Mouse (Mus musculus) heart, embryonic 11.5 days (tissue): Measurements from ENCODE around the gene Dnajc16. TPM values are rescaled to one million over a fixed set of nuclear protein-coding genes. Genes with fewer than 3 reads are reported as not detected.
A peak's percentile ranks its signal among the peaks of the same experiment; 100 is the strongest.

Experiments used
- ATAC-seq: fragments of 200-750 bp; cut with Nextera tagmentation; replicated peaks from 2 replicates; pipeline ENCODE4 v1.8.0; 2017; ENCODE audit warnings: moderate library complexity; ENCODE audit not compliant: insufficient number of reproducible peaks, low FRiP score, low TSS enrichment
- H3K27ac ChIP-seq: fragments of 300-500 bp; sonication (generic); 2 replicates; pipeline ENCODE4 v1.5.1; 2014; ENCODE audit warnings: mild to moderate bottlenecking, low read depth, low read length
- H3K27me3 ChIP-seq: fragments of 300-500 bp; sonication (generic); 2 replicates; pipeline ENCODE4 v1.6.1; 2014; ENCODE audit warnings: mild to moderate bottlenecking, low read length, mixed read lengths; ENCODE audit not compliant: control insufficient read depth, insufficient read depth
- H3K36me3 ChIP-seq: fragments of 300-500 bp; sonication (generic); 2 replicates; pipeline ENCODE4 v1.6.1; 2014; ENCODE audit warnings: mild to moderate bottlenecking, low read length, moderate library complexity, mixed read lengths; ENCODE audit not compliant: control insufficient read depth, insufficient read depth
- H3K4me1 ChIP-seq: fragments of 300-500 bp; sonication (generic); 2 replicates; pipeline ENCODE4 v1.6.1; 2014; ENCODE audit warnings: low read length; ENCODE audit not compliant: control insufficient read depth, insufficient read depth
- H3K4me2 ChIP-seq: fragments of 300-500 bp; sonication (generic); 2 replicates; pipeline ENCODE4 v1.6.1; 2014; ENCODE audit warnings: mild to moderate bottlenecking, moderate library complexity
- H3K4me3 ChIP-seq: fragments of 300-500 bp; sonication (generic); 2 replicates; pipeline ENCODE4 v1.5.1; 2014; ENCODE audit warnings: low read depth, low read length
- H3K9ac ChIP-seq: fragments of 300-500 bp; sonication (generic); 2 replicates; pipeline ENCODE4 v1.6.1; 2014; ENCODE audit warnings: mild to moderate bottlenecking, low read depth, low read length, moderate library complexity
- H3K9me3 ChIP-seq: fragments of 300-500 bp; sonication (generic); replicated peaks from 2 replicates; pipeline ENCODE4 v1.6.1; 2016; ENCODE audit warnings: low read length; ENCODE audit not compliant: control insufficient read depth
- WGBS: fragments of 180-500 bp; shearing (Covaris S2); extraction: QIAGEN DNeasy Blood & Tissue Kit; methylation state at CpG from one replicate; pipeline ENCODE4 v1.1.7; 2014; ENCODE audit not compliant: insufficient replicate concordance; 5-methylcytosine and 5-hydroxymethylcytosine counted together
- polyA plus RNA-seq: library from polyadenylated mRNA; unstranded; fragments of >200 nt; fragmentation: Nextera tagmentation; extraction: Ambion mirVana; gene quantifications from 2 replicates; pipeline ENCODE4 v1.2.1, GENCODE M21; 2014

Dnajc16 gene
- polyA plus RNA-seq, 1 experiment from 2014 or later: 3.2 TPM

GRCm38 (mm10) chr4:141751419-141752075 lies 39.2 kb downstream of the Dnajc16 start:
- peak; percentile 79 for ATAC-seq
- peaks cover 15% of the 10 kb centered on the region; the same call in 1 of the 2 replicates for H3K4me1 ChIP-seq
- peaks cover 4% of the 10 kb centered on the region; the same call in 1 of the 2 replicates for H3K27me3 ChIP-seq
- no peaks in the 10 kb centered on the region for H3K9me3 ChIP-seq
- peak overlapping the region; percentile 41 for H3K27ac ChIP-seq
- peak overlapping the region; percentile 22; the same call in 1 of the 2 replicates for H3K4me2 ChIP-seq
- no peak overlapping the region for H3K4me3 ChIP-seq
- 0 out of 2 replicates have a peak overlapping the region, but pooled peaks have one; percentile 18 for H3K9ac ChIP-seq
- WGBS: 12% methylated on average over 4 of the region's 4 CpGs
- H3K36me3 ChIP-seq: no peaks in the 10 kb centered on the region

- no peak for ATAC-seq
- Histone ChIP-seq H3K4me1 (peaks cover 15% of the 10 kb centered on the region; the same call in 1 of the 2 replicates), H3K9me3 (no peaks in the 10 kb centered on the region), H3K36me3 (no peaks in the 10 kb centered on the region), H3K4me3 (no peak overlapping the region), H3K27ac (peak overlapping the region; percentile 41), H3K27me3 (peaks cover 4% of the 10 kb centered on the region; the same call in 1 of the 2 replicates), H3K9ac (no peak overlapping the region), H3K4me2 (no peak overlapping the region)
- 59% methylated on average over 3 of the region's 3 CpGs for WGBS
Measured at GRCm38 (mm10) chr4:141750826-141751225, 39.9 kb downstream of the Dnajc16 start.

- WGBS: 18% methylated on average over 11 of the region's 11 CpGs
- no peaks in the 10 kb centered on the region for H3K9me3 ChIP-seq
- no peaks in the 10 kb centered on the region for H3K36me3 ChIP-seq
- peaks cover 15% of the 10 kb centered on the region; the same call in 1 of the 2 replicates for H3K4me1 ChIP-seq
- H3K27ac ChIP-seq: peak overlapping the region; percentile 68
- H3K9ac ChIP-seq: peak overlapping the region; percentile 17
- no peak for ATAC-seq
- H3K4me2 ChIP-seq: no peak overlapping the region
- H3K27me3 ChIP-seq: peaks cover 4% of the 10 kb centered on the region; the same call in 1 of the 2 replicates
- no peak overlapping the region for H3K4me3 ChIP-seq
Measured at GRCm38 (mm10) chr4:141749557-141749956, 41.2 kb downstream of the Dnajc16 start.

- H3K27ac ChIP-seq: no peak within 1 kb of the TSS
- H3K36me3 ChIP-seq: no peaks in the 10 kb centered on the region
Measured at GRCm38 (mm10) chr4:141746578-141747346, 44.0 kb downstream of the Dnajc16 start, which contains the start of gene Agmat. TSS of gene Agmat (plus strand) at chr4:141746672.

GRCm38 (mm10) chr4:141742381-141742780 lies 48.4 kb downstream of the Dnajc16 start:
- 77% methylated on average over 4 of the region's 4 CpGs for WGBS
- Histone ChIP-seq H3K27me3 (peaks cover 4% of the 10 kb centered on the region; the same call in 1 of the 2 replicates), H3K9me3 (no peaks in the 10 kb centered on the region), H3K36me3 (no peaks in the 10 kb centered on the region), H3K9ac (no peak overlapping the region), H3K4me1 (peaks cover 13% of the 10 kb centered on the region), H3K4me2 (no peak overlapping the region), H3K4me3 (no peak overlapping the region), H3K27ac (peak overlapping the region; percentile 55)
- no peak for ATAC-seq

More at GRCm38 (mm10) chr4:141746578-141747346, 44.0 kb downstream of the Dnajc16 start, which contains the start of gene Agmat:
- Histone ChIP-seq H3K4me1 (peaks cover 19% of the 10 kb centered on the region), H3K4me3 (no peak within 1 kb of the TSS), H3K9ac (no peak within 1 kb of the TSS), H3K4me2 (peak within 1 kb of the TSS; percentile 36), H3K9me3 (no peaks in the 10 kb centered on the region), H3K27me3 (peaks cover 4% of the 10 kb centered on the region; the same call in 1 of the 2 replicates)
- no peak for ATAC-seq
- WGBS: 19% methylated on average over 24 of the region's 25 CpGs

GRCm38 (mm10) chr4:141741856-141742255 lies 48.9 kb downstream of the Dnajc16 start:
- WGBS: 19% methylated on average over 9 of the region's 9 CpGs
- Histone ChIP-seq H3K4me2 (no peak overlapping the region), H3K27ac (peak overlapping the region; percentile 55), H3K36me3 (no peaks in the 10 kb centered on the region), H3K9ac (no peak overlapping the region), H3K27me3 (no peaks in the 10 kb centered on the region), H3K9me3 (no peaks in the 10 kb centered on the region), H3K4me3 (no peak overlapping the region), H3K4me1 (peaks cover 9% of the 10 kb centered on the region)
- 0 out of 2 replicates have a peak, but pooled peaks have one; percentile 59 for ATAC-seq

- no peak overlapping the region for H3K27ac ChIP-seq
- no peaks in the 10 kb centered on the region for H3K36me3 ChIP-seq
- no peak for ATAC-seq
- H3K4me1 ChIP-seq: peaks cover 9% of the 10 kb centered on the region
- no peaks in the 10 kb centered on the region for H3K27me3 ChIP-seq
- H3K4me2 ChIP-seq: no peak overlapping the region
- 76% methylated on average over 8 of the region's 8 CpGs for WGBS
- no peaks in the 10 kb centered on the region for H3K9me3 ChIP-seq
- H3K9ac ChIP-seq: no peak overlapping the region
- H3K4me3 ChIP-seq: no peak overlapping the region
Measured at GRCm38 (mm10) chr4:141738015-141738414, 52.7 kb downstream of the Dnajc16 start.

- ATAC-seq: no peak
- Histone ChIP-seq H3K4me1 (peaks cover 2% of the 10 kb centered on the region), H3K4me3 (no peak overlapping the region), H3K27me3 (no peaks in the 10 kb centered on the region), H3K9ac (no peak overlapping the region), H3K27ac (no peak overlapping the region), H3K4me2 (no peak overlapping the region), H3K36me3 (no peaks in the 10 kb centered on the region), H3K9me3 (no peaks in the 10 kb centered on the region)
- 58% methylated on average over 4 of the region's 4 CpGs for WGBS
Measured at GRCm38 (mm10) chr4:141736856-141737255, 53.9 kb downstream of the Dnajc16 start.
